Mouse (Mus musculus): ENCODE measurements around the gene Pikfyve. TPM values are rescaled to one million over a fixed set of nuclear protein-coding genes. Genes with fewer than 3 reads are reported as not detected.

The Pikfyve gene
- total RNA-seq, 2 experiments from 2014 or later = 34.6 to 36.0 TPM

DNA sequence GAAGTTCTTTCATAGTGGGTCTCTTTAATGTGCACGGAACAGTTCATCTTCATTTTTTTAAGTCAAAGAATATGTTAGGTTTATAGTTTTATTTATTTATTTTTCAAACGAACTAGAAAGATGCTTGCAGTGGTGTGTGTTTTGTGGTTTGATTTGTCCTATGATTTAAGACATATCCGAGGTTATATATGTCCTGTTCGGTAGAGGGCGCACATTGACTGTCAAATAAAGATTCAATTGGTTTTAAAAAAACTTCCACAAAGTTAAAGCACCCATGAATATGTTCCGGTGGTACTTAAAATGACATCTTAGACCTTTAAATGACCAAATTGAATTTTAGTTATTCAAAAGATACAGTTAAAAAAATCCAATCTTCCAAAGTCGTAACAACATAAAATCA, 125.6 kb downstream of the Pikfyve start:
- DNase-seq (ENCODE audit: low spot score in 2 of 2) = no peak

DNA sequence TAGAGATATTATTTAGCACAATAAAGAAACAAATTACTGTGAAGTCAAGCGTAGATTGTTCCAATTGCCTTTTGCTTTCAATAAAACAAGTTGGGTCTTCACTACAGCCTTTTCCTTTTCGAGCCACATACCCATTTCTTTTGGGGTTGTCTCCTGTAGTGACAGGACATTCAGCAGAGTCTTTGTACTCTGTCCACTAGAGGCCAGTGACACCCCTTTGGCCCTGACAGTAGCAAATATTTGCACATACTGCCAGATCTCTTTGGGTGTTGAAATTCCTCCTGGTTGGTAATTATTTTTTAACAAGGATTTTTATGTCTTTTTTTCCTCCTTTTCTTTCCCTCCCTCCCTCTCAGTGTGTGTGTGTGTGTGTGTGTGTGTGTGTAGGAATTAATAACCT, 126.4 kb downstream of the Pikfyve start:
- no peak for DNase-seq (ENCODE audit: low spot score in 2 of 2)

DNA sequence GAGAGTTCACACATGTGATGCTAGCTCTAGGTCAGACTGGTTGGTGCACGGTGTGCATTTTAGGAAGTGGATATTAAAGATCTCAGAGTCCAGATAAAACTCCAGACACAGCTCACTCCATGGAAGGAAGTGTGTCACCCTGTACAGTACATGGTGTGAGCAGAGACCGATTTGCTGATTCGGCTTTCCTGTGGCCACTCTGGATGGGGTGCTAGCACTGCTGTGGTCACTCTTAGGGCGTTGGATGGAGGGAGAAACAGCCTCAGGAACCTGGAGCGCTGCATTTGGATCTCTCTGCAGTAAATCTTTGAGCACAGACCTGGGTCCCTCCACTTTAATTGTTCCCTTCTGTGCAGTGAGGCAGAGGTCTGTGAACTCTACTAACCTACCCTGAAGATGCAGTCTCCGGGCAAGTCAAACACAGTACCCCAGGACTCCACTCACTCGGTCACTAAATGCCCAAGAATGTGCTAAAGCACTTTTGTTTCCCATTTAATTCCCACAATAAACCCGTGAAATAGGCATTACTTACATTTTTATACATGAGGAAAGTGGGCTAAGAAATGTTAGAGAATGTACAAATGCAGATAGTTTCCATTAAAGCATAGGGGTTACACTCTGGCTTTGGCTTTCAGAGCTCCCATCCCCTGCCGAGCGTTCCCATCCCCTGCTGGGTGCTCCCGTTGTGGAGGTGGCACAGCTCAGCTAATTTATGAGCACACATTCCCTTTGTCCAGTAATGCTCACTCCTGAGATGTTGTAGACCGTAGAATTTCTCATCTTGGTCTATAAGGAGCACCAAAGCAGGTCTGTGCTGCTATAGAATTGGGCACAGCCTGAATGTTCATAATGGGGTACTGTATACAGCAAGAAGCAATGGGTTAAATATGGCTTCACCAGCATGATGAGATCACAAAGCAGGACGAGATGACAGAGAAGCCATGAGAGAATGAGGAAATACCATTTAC, 127.9 kb downstream of the Pikfyve start:
- no peak for DNase-seq (ENCODE audit: low spot score in 2 of 2)

DNA sequence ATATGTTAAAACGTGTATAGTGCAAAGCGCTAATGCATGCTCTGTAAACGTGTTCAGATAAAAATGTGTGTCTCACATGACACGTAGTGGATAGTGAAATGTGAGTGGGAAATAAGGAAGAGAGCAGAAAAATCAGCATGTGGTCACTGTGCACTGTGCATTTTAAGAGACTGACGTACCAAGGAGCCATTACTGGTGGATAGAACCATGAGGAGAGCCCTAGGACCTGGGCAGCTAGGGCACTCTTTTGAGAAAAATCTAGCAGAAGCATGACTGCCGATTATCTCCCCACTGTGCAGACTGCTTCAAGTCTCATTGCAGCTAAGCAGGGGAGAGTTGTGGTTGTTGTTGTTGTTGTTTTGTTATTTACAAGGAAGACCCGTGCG, 128.5 kb downstream of the Pikfyve start:
- no peak for DNase-seq (ENCODE audit: low spot score in 2 of 2)

Other genes starting within 250 kb of the Pikfyve start
- gene Plekhm3, start 229.9 kb upstream of the Pikfyve start, total RNA-seq (2021) = 10 to 100 TPM; 27.0 to 29.2 TPM
- gene Akr1cl, start 153.9 kb upstream of the Pikfyve start, total RNA-seq (2021) = 100 to 1,000 TPM; 902 to 972 TPM
- gene Cryge, start 135.5 kb upstream of the Pikfyve start, total RNA-seq (2021) = under 1 TPM in 1 of 2 experiments, not detected in 1; 0.50 TPM
- gene Crygd, start 123.2 kb upstream of the Pikfyve start, total RNA-seq (2021) = not detected
- gene Crygc, start 113.0 kb upstream of the Pikfyve start, total RNA-seq (2021) = not detected
- not detected for gene Crygb, start 104.4 kb upstream of the Pikfyve start, total RNA-seq (2021)
- gene Cryga, start 83.3 kb upstream of the Pikfyve start, total RNA-seq (2021) = not detected
- not detected for gene Gm28845, start 67.1 kb upstream of the Pikfyve start, total RNA-seq (2021)
- gene D630023F18Rik, start 63.5 kb upstream of the Pikfyve start, total RNA-seq (2021) = 1 to 10 TPM in 1 of 2 experiments, not detected in 1; 1.2 TPM
- 100 to 1,000 TPM; 373 to 385 TPM for gene Idh1, start 183 bp upstream of the Pikfyve start, total RNA-seq (2021)
- gene Pth2r, start 95.4 kb downstream of the Pikfyve start, total RNA-seq (2021) = not detected

Data from adrenal gland, postnatal 4 days (tissue).